In the genomic region with DNA sequence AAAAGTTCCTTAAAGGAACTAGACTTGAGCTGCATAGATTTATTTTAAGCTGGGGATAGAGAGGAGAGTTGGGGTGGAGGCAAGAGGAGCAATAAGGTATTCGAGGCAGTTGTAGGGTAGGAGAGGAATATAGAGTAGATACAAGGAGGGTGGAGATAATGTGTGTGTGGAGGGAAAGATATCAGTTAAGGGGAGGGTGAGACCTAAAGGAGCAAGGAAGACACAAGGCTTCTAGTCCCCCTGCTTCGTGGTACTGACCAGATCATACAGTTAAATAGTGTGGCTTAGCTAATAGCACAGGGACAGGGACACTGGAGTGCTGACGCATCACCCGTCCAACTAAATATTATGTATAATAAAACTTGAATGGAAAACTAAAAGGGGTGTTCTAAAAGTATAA, we compare ENCODE assay signal across 31 mouse cellular contexts. TPM values are rescaled to one million over a fixed set of nuclear protein-coding genes. Genes with fewer than 3 reads are reported as not detected.
A peak's percentile ranks its signal among the peaks of the same experiment; 100 is the strongest.
DNase-seq lines count a peak whose midpoint lies in the region; ATAC-seq and TF ChIP-seq lines count a peak whose summit lies in the region.
"Had no signal": no experiment of that assay in that cellular context is flagged by ENCODE, and none has a peak within 500 bp of the region (broad histone marks: within the 10 kb centered on the region; RNA-seq: fewer than 3 reads in every experiment).

No protein-coding gene starts in this region.

- TF ChIP-seq POLR2A in lung, adult 2 months (IDR thresholded peaks at IDR 0.05; ENCODE audit: borderline replicate concordance, extremely low read depth, low read depth, low read length): no peak

- H3K4me2 ChIP-seq in liver, embryonic 13.5 days: peak overlapping the region; percentile 21; the same call in 1 of the 2 replicates
- H3K4me2 ChIP-seq: embryonic facial prominence, embryonic 13.5 days; forebrain, embryonic 12.5 days; heart, embryonic 11.5 days; hindbrain, embryonic 12.5 days; limb, embryonic 15.5 days; midbrain, embryonic 15.5 days; neural tube, embryonic 15.5 days had no signal

- H3K27me3 ChIP-seq in liver, embryonic 13.5 days: no peaks in the 10 kb centered on the region
- H3K27me3 ChIP-seq: limb, embryonic 15.5 days had no signal

- peak overlapping the region; percentile 80 for H3K27ac ChIP-seq in liver, embryonic 13.5 days
- H3K27ac ChIP-seq: embryonic facial prominence, embryonic 13.5 days; forebrain, embryonic 12.5 days; hindbrain, embryonic 12.5 days; hindbrain, postnatal 0 days; limb, embryonic 10.5 days; limb, embryonic 15.5 days; midbrain, embryonic 15.5 days; neural tube, embryonic 15.5 days had no signal

- no peak overlapping the region for H3K4me3 ChIP-seq in liver, embryonic 13.5 days (replicated peaks)
- no peak overlapping the region for H3K4me3 ChIP-seq in lung, adult 2 months (replicated peaks; ENCODE audit: extremely low read depth, low read depth, low read length)
- H3K4me3 ChIP-seq: embryonic facial prominence, embryonic 13.5 days; erythroblast, embryonic 14.5 days; forebrain, embryonic 12.5 days; hindbrain, embryonic 12.5 days; limb, embryonic 10.5 days; limb, embryonic 15.5 days; megakaryocyte, embryonic 14.5 days; midbrain, embryonic 15.5 days; neural tube, embryonic 15.5 days had no signal

- peak; percentile 87 for ATAC-seq in erythroblast, adult 5-6 weeks (replicated peaks; ENCODE audit: low FRiP score, poor library complexity, severe bottlenecking)
- ATAC-seq in liver, embryonic 13.5 days (ENCODE audit: low read depth): peak; percentile 98
- ATAC-seq in megakaryocyte progenitor cell, adult 5-6 weeks (replicated peaks; ENCODE audit: poor library complexity): peak; percentile 95
- ATAC-seq: hindbrain, postnatal 0 days; intestine, embryonic 16.5 days; midbrain, embryonic 15.5 days had no signal

- H3K9me3 ChIP-seq in liver, embryonic 13.5 days (replicated peaks): no peaks in the 10 kb centered on the region
- H3K9me3 ChIP-seq: embryonic facial prominence, embryonic 13.5 days; forebrain, embryonic 12.5 days; hindbrain, embryonic 12.5 days; limb, embryonic 10.5 days; limb, embryonic 15.5 days; megakaryocyte, embryonic 14.5 days; midbrain, embryonic 15.5 days; neural tube, embryonic 15.5 days had no signal

- no peak for TF ChIP-seq CTCF in lung, adult 2 months (IDR thresholded peaks at IDR 0.05; ENCODE audit: insufficient read depth, low read length)

- 25% methylated on average over 4 of the region's 4 CpGs for WGBS in liver, embryonic 13.5 days (ENCODE audit: insufficient replicate concordance)
- 79% methylated on average over 4 of the region's 4 CpGs for WGBS in lung, adult 2 months

- peaks cover 41% of the 10 kb centered on the region for H3K4me1 ChIP-seq in liver, embryonic 13.5 days (replicated peaks)
- H3K4me1 ChIP-seq in lung, adult 2 months (ENCODE audit: control insufficient read depth, insufficient read depth, low read length): no peaks in the 10 kb centered on the region
- H3K4me1 ChIP-seq: embryonic facial prominence, embryonic 13.5 days; forebrain, embryonic 12.5 days; hindbrain, embryonic 12.5 days; limb, embryonic 10.5 days; limb, embryonic 15.5 days; megakaryocyte, embryonic 14.5 days; midbrain, embryonic 15.5 days; neural tube, embryonic 15.5 days had no signal

- H3K36me3 ChIP-seq in liver, embryonic 13.5 days: no peaks in the 10 kb centered on the region
- H3K36me3 ChIP-seq: embryonic facial prominence, embryonic 13.5 days; forebrain, embryonic 12.5 days; hindbrain, embryonic 12.5 days; limb, embryonic 10.5 days; limb, embryonic 15.5 days; midbrain, embryonic 15.5 days; neural tube, embryonic 15.5 days had no signal

- H3K9ac ChIP-seq in liver, embryonic 13.5 days: 0 out of 2 replicates have a peak overlapping the region, but pooled peaks have one; percentile 22
- H3K9ac ChIP-seq: embryonic facial prominence, embryonic 13.5 days; forebrain, embryonic 12.5 days; hindbrain, embryonic 12.5 days; limb, embryonic 15.5 days; midbrain, embryonic 15.5 days; neural tube, embryonic 15.5 days had no signal

- DNase-seq in c-Kit-positive CD71-positive TER-119-negative erythroid progenitor cells, embryonic 14.5 days (ENCODE audit: low read depth): peak; percentile 43
- peak; percentile 45 for DNase-seq in liver, embryonic 13.5 days
- no peak for DNase-seq in heart, adult 18-20 months
- no peak for DNase-seq in lung, adult 2 months
- DNase-seq in urinary bladder, adult 18-20 months (ENCODE audit: low spot score in 2 of 2): no peak
- DNase-seq: adrenal gland, adult 8-10 months; B cell, adult 2 months; cerebellum, adult 11 months; cerebellum, adult 9-10 months; gastrocnemius, postnatal 25 days; heart, adult 11 months; heart, postnatal 36 days; kidney, adult 9 months; kidney, postnatal 10 days; layer of hippocampus, postnatal 36 days; lung, postnatal 36 days; right cerebral cortex, postnatal 4 days had no signal

RNA-seq across cellular contexts. Expression of a gene that starts 45.3 kb away (rescaled TPM):
- 38.5 and 46.1 TPM in 2 replicates for total RNA-seq in erythroblast, adult 5-6 weeks (2015; ENCODE audit: low replicate concordance)
- 34.6 and 43.8 TPM in 2 replicates for total RNA-seq in erythroblast, adult 5-6 weeks (2017; ENCODE audit: low replicate concordance)
- polyA plus RNA-seq in liver, embryonic 13.5 days (2015; fragmentation: Nextera tagmentation; extraction: Ambion mirVana): 16.6 and 20.2 TPM in 2 replicates
- total RNA-seq in megakaryocyte progenitor cell, adult 5-6 weeks (2015): 26.4 and 28.5 TPM in 2 replicates
- total RNA-seq in megakaryocyte progenitor cell, adult 5-6 weeks (2017): 11.1 and 13.1 TPM in 2 replicates
- 10 to 100 TPM; 10.3 to 13.2 TPM for total RNA-seq in heart, adult 18-20 months (2021)
- polyA plus RNA-seq in lung, adult 2 months (2012; rRNA removed): 0.80 and 1.1 TPM in 2 replicates

Comparison
In these comparisons a context has a peak if more than half of its experiments do, and no peak if none do; other contexts are left out.
1. DNase-seq: peak in c-Kit-positive CD71-positive TER-119-negative erythroid progenitor cells, embryonic 14.5 days (single experiment) and liver, embryonic 13.5 days (single experiment); none in heart, adult 18-20 months (0 of 2), lung, adult 2 months (single experiment) and urinary bladder, adult 18-20 months (0 of 2).
2. Peak in every context shown above with its lines, with median percentiles within 50 percentile points of each other: ATAC-seq.